Mouse (Mus musculus) adrenal gland, postnatal 36 days (tissue): ENCODE data around the gene Sh3rf1. TPM values are rescaled to one million over a fixed set of nuclear protein-coding genes. Genes with fewer than 3 reads are reported as not detected.
A peak's percentile ranks its signal among the peaks of the same experiment; 100 is the strongest.
"Not testable (repeated sequence)": the region's sequence is repeated elsewhere in the genome, so short reads cannot be mapped to it uniquely, and the experiment has no call there.

ENCODE experiments used
- DNase-seq, 2 experiments: peaks; one replicate each; pipeline ENCODE4 v3.0.0; 2021; ENCODE audit warnings: mixed read lengths in 1 of 2
- total RNA-seq, 2 experiments: library from RNA; stranded (reverse); gene quantifications; 2 replicates each; pipeline ENCODE4 v1.2.3; 2021

Gene Sh3rf1
- total RNA-seq, 2 experiments from 2014 or later: 10.3 to 12.7 TPM

GRCm38 (mm10) chr8:61362301-61362913, 138.7 kb downstream of the Sh3rf1 start:
- DNase-seq: no peak

GRCm38 (mm10) chr8:61373303-61373702, 149.6 kb downstream of the Sh3rf1 start:
- DNase-seq: no peak

GRCm38 (mm10) chr8:61374059-61374755, 150.5 kb downstream of the Sh3rf1 start:
- DNase-seq: no peak

DNA sequence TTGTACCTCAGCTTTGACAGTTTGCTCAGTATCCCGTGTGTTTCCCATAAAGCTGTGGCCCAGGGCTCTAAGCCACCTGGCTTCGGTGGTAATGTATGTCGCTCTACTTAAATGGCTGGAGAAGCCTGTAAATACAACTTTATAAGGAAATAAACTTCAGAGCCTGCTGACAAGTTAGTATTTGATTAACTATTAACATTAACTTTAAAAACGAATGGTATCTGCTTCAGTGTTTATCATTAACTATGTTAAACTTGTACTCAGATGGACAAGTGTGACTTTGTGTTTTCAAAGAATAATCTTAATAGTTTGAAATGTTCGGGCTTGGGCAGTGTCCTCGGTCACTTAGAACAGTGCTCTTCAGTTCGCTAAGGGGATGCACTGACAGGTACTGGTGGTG, 151.5 kb downstream of the Sh3rf1 start:
- no peak for DNase-seq

GRCm38 (mm10) chr8:61378847-61379698, 155.4 kb downstream of the Sh3rf1 start:
- DNase-seq: no peak

- DNase-seq: no peak
Measured at GRCm38 (mm10) chr8:61384536-61384935, 160.9 kb downstream of the Sh3rf1 start.

DNA sequence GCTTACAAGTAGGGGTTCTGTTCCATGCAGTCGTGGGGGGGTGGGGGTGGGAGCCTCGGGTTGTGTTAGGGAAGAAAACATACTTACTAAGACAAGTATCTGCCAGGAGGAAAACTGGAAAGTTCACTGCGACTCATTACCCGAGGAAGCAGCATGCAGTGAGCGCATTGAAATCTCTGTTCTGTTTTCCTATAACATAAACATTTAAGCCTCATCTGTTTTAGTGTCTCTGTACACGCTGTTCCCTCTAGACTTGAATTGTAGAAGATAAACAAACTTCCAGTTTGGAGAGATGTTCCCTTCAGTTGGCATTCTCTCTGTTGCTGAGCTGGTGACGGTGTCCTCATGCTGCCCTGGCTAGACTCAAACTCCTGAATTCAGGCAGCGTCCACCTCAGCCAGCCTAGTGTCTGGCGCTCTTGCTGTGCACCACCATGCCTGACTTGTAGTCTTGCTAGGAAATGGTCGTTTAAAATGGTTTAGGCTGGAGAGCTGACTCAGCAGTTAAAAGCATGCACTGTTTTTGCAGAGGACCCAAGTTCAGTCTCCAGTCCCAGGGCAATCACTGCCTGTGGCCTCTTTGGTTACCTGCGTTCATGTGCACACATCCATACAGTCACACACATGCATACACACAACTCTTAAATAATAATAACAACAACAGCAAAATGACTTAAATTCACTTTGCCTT, 162.0 kb downstream of the Sh3rf1 start:
- DNase-seq: no peak

DNA sequence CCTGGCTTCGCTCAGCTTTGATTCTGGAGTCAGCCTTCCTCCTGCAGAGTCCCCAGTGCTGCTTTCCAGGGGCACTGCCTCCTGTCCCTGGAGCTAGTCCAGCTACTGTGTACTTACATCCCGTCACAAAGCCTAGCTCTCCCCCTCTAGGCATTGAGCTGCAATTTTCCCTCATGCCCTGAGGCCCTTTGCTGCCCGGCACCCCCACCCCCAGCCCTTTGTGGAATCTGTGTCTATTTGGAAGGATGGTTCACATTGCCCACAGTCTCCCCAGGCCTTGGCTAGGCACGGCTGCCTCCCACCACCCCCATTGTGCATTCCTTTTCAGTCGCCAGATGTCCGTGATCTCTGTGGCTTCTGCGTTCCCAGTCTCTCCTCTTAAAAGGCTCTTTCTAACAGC, 163.0 kb downstream of the Sh3rf1 start:
- DNase-seq: no peak

DNA sequence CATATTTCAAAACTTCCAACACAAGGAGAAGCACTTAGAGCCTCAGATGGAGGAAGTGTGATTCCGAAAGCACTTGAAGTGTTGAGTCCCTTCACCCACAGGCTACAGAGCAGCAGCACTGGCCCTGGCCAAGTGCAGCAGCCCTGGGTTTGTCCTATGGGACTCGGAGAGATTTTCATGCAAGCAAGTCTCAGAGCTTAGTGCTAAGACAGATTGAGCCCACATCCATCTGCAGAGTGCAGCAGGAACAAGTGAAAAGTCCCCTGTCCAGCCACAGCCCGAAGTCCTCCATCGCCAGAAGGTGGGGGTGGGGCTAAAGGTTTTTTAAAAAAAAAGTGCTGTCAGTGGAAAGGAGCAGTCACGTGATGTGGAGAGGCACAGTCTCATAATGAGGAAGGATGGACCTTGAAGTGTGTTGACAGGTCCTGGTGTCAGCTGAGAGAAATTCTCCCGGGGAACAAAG, 163.9 kb downstream of the Sh3rf1 start:
- no peak for DNase-seq

DNA sequence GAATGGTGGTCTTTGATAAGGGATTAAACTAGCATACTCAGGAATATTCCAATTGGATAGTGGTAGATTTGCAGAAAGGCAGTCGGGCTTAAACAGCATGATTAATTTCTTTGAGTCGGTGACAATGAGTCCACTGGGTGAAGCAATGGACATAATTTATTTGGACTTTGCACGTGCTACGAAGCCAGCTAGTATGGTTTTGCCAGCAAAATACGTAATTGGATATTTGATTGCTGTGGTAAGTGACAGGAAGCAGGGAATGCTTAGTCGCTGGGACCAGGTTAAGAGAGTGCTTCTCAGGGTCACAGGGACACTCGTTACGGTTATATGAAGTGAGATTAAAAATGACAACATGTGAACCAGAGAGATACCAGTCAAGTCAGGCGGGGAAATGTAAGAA, 164.7 kb downstream of the Sh3rf1 start:
- no peak for DNase-seq

GRCm38 (mm10) chr8:61390307-61391057, 166.8 kb downstream of the Sh3rf1 start:
- no peak for DNase-seq

DNA sequence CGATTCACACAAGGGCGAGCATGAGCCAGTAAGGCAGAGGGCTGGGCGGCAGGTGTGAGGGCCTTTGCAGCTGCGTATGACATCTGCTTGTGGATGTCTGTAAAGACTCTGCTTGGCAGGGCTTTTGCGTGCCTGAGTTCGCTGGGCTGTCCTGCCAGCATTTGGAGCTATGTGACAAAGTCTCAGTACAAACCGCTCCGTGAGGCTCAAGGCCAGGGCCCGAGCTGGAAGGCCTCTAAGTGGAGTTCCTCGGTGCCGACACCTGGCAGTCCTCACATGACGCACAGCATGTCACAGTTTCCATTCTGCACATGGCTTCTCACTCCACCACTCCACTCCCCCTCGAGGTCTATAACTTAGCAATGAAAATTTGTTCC, 167.4 kb downstream of the Sh3rf1 start:
- peak; percentile 40 to 50 for DNase-seq

- DNase-seq: peak; percentile 33 to 39
Measured at GRCm38 (mm10) chr8:61397139-61397538, 173.5 kb downstream of the Sh3rf1 start.

DNA sequence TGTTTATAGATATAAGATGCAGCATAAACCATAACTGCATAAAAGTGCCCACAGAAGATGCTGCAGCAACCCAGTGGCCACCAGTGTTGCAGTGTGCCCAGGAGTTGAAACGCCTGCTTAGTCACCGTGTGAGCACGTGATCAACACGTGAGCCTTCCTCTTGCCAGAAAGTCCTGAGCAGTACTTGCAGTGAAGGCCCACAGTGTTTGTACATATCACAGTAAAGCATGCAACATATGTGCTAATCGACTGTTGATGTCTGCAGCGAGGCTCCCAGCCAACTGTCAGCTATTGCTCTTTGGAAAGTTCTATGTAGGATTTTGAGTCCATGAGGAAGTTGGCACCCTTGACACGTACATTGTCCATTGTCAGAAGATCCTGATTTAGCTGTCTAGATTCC, 174.1 kb downstream of the Sh3rf1 start:
- peak; percentile 61 to 74 for DNase-seq

DNA sequence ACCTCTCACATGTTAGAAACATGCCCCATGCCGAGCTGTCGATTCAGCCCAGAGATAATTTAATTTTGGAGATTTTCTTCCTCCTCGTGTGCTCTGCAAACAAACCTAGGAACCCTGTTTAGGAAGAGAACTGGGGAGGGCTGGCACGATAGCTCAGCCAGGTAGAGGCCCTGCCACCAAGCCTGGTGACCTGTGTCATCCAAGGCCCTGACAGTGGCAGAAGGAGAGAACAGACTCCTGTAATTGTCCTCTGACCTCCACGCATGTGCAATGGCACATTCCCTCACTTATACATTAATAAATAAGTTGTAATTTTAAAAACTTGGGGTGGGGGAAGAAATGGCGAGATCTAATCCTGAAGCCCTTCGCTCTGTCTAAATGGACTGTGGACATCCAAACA, 179.2 kb downstream of the Sh3rf1 start:
- no peak for DNase-seq

DNA sequence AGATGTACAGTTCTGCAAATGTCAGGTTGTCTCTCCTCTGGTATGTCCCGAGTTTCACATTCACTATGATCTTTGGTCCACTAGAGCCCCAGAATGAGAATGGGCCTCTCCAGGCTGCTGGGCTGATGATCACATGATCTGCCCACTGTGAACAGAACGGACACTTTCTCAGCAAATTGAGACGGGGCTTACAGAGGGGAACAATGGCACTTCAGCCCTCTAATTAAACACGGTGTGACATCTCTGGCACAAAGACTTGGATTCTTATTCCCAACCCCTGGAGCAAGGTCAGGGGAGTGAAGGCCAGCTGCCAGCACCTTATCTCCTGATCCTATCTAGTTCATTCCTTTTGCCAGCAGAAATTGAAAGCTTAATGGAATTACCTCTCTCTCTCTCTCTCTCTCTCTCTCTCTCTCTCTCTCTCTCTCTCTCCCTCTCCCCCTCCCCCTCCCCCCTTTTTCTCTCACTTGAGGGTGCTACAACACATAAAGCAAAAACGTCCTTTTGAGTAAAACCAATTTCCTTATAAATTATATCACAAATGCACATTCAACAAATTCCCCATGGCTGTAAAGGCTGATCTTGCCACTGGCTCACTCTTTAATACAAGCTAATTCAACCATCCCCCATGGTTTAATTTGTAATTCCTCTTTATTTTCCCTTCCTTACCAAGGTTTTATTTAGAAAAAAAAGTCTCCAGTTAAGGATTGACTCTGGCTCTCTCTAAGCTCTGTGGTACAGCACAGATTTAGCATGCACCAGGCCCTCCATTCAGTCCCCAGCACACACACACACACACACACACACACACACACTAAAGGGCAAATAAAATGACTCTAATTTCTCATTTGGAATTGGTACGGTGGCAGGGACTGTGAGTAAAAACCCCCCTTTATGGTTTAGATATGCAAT, 179.8 kb downstream of the Sh3rf1 start:
- DNase-seq: peak; percentile 46 to 52

DNA sequence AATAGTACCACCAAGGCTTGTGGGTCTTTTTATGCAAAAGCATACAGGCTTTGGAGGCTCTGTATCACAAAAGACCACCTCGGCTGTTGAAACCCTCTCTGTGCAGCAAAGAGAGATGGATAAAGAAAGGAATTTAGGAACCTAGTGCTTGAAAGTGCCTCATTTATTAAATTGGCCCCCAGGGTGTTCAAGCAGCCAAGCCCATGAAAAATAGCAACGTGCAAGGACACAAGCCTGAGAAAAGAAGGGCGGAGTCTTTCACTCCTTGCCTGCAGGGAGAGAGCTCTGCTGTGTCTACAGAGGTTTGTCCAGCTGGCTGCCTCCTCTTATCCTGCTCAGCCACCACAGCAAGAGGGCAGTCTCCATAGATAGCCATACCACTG, 180.5 kb downstream of the Sh3rf1 start:
- no peak for DNase-seq

DNA sequence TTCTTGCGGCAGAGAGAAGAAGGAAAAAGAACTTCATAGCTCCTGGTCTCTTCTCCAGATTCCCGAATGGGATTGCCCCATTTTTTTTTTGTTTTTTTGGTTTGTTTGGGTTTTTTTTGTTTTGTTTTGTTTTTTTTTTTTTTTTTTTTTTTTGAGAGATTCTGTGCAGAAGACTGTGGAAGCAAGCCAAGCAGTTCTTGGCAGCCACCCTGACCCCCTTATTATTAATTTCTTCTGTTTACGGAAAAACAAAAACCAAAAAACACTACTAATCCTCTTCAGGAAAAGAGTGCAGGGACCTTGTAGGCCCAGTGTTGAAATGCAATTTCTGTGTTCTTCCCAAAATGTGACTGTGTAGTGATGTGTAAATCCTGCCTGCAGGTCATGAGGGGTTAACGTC, 185.4 kb downstream of the Sh3rf1 start:
- DNase-seq: no peak

GRCm38 (mm10) chr8:61409712-61410111, 186.0 kb downstream of the Sh3rf1 start:
- DNase-seq: not testable (repeated sequence)

- DNase-seq: no peak
Measured at GRCm38 (mm10) chr8:61419521-61419920, 195.8 kb downstream of the Sh3rf1 start.

DNA sequence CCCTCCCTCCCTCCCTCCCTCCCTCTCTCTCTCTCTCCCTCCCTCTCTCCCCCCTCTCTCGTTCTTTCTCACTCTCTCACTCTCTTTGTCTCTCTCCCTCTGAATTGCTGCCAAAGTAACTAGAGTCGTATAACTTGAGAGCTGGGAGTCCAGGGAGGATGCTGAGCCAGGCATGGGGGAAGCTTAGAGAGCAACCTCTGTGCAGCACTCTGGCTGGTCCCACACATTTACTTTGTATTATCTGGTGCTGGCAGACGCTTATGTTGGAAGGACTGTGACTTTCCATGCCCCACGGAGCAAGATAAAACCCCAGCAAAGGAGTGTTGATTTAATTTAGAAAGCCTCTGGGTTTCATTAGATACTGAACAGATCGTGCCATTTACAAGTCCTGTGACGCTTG, 196.5 kb downstream of the Sh3rf1 start:
- no peak for DNase-seq
